Mouse (Mus musculus) intestine, embryonic 15.5 days (tissue): ENCODE measurements at regions not wholly inside any gene's neighbourhood (a gene's known extent, or its start where the extent isn't known, plus 50 kb on each side); places are given as distances from the start of the nearest gene placed in this dataset.

Experiments used
- ATAC-seq: fragments of 200-750 bp; cut with Nextera tagmentation; 2 replicates; pipeline ENCODE4 v1.8.0; 2017; ENCODE audit warnings: moderate TSS enrichment, moderate library complexity
- H3K27ac ChIP-seq: fragments of 300-500 bp; sonication (generic); 2 replicates; pipeline ENCODE4 v1.5.1; 2015; ENCODE audit warnings: mild to moderate bottlenecking, inconsistent platforms
- H3K27me3 ChIP-seq: fragments of 300-500 bp; sonication (generic); replicated peaks from 2 replicates; pipeline ENCODE4 v1.6.1; 2015; ENCODE audit warnings: inconsistent platforms
- H3K36me3 ChIP-seq: fragments of 300-500 bp; sonication (generic); 2 replicates; pipeline ENCODE4 v1.6.1; 2015; ENCODE audit warnings: inconsistent platforms
- H3K4me1 ChIP-seq: fragments of 300-500 bp; sonication (generic); replicated peaks from 2 replicates; pipeline ENCODE4 v1.6.1; 2015; ENCODE audit warnings: inconsistent platforms
- H3K4me2 ChIP-seq: fragments of 300-500 bp; sonication (generic); replicated peaks from 2 replicates; pipeline ENCODE4 v1.6.1; 2015; ENCODE audit warnings: mild to moderate bottlenecking, inconsistent platforms
- H3K4me3 ChIP-seq: fragments of 300-500 bp; sonication (generic); replicated peaks from 2 replicates; pipeline ENCODE4 v1.5.1; 2015; ENCODE audit warnings: inconsistent platforms
- H3K9ac ChIP-seq: fragments of 300-500 bp; sonication (generic); 2 replicates; pipeline ENCODE4 v1.6.1; 2015; ENCODE audit warnings: inconsistent platforms
- H3K9me3 ChIP-seq: fragments of 300-500 bp; sonication (generic); 2 replicates; pipeline ENCODE4 v1.6.1; 2016; ENCODE audit warnings: inconsistent platforms
- WGBS: fragments of 180-500 bp; shearing (Covaris S2); methylation state at CpG from one replicate; pipeline ENCODE4 v1.1.7; 2015; 5-methylcytosine and 5-hydroxymethylcytosine counted together

- no peak overlapping the region for H3K9ac ChIP-seq
- H3K9me3 ChIP-seq: no peaks in the 10 kb centered on the region
- no peak overlapping the region for H3K4me2 ChIP-seq
- no peaks in the 10 kb centered on the region for H3K27me3 ChIP-seq
- no peak overlapping the region for H3K4me3 ChIP-seq
- no peak overlapping the region for H3K27ac ChIP-seq
- H3K4me1 ChIP-seq: no peaks in the 10 kb centered on the region
- no peak for ATAC-seq
- no peaks in the 10 kb centered on the region for H3K36me3 ChIP-seq
Observed at GRCm38 (mm10) chr16:74648384-74648783, 236.8 kb upstream of the Robo2 start.

- Histone ChIP-seq H3K4me3 (no peak overlapping the region), H3K4me1 (no peaks in the 10 kb centered on the region), H3K27me3 (no peaks in the 10 kb centered on the region), H3K4me2 (no peak overlapping the region), H3K27ac (no peak overlapping the region), H3K9me3 (no peaks in the 10 kb centered on the region), H3K36me3 (no peaks in the 10 kb centered on the region), H3K9ac (no peak overlapping the region)
- WGBS: 78% methylated on average over 10 of the region's 10 CpGs
- no peak for ATAC-seq
Observed at GRCm38 (mm10) chr16:74644750-74645366, 233.2 kb upstream of the Robo2 start.

DNA sequence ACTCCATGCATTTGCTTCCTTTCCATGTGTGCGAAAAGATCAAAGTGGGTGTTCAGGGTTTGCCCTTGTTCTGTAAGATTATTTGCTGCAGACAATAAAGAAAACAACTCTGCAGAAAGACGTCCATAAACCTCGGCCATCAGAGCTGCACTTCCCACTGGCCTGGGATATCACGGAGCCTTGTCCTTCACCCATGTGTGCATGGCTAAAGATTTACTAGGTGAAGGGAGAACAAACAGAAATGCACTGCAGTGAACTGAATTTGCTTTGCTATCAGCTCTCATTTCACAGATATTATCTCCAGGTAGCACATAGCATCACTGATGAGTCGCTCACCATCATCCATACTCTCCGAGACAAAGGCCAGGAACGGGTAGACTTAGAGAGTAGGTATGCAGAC is 228.2 kb upstream of the Robo2 start:
- H3K9ac ChIP-seq: no peak overlapping the region
- no peaks in the 10 kb centered on the region for H3K4me1 ChIP-seq
- peak; percentile 63 for ATAC-seq
- 58% methylated on average over 7 of the region's 7 CpGs for WGBS
- H3K4me2 ChIP-seq: no peak overlapping the region
- H3K9me3 ChIP-seq: no peaks in the 10 kb centered on the region
- H3K36me3 ChIP-seq: no peaks in the 10 kb centered on the region
- H3K4me3 ChIP-seq: no peak overlapping the region
- no peaks in the 10 kb centered on the region for H3K27me3 ChIP-seq
- no peak overlapping the region for H3K27ac ChIP-seq

- H3K4me3 ChIP-seq: no peak overlapping the region
- H3K36me3 ChIP-seq: no peaks in the 10 kb centered on the region
- no peak overlapping the region for H3K4me2 ChIP-seq
- H3K27ac ChIP-seq: no peak overlapping the region
- H3K9ac ChIP-seq: no peak overlapping the region
- H3K9me3 ChIP-seq: no peaks in the 10 kb centered on the region
- H3K27me3 ChIP-seq: no peaks in the 10 kb centered on the region
- no peak for ATAC-seq
- no peaks in the 10 kb centered on the region for H3K4me1 ChIP-seq
- 44% methylated on average over 5 of the region's 5 CpGs for WGBS
Observed at GRCm38 (mm10) chr16:74637638-74638037, 226.0 kb upstream of the Robo2 start.

DNA sequence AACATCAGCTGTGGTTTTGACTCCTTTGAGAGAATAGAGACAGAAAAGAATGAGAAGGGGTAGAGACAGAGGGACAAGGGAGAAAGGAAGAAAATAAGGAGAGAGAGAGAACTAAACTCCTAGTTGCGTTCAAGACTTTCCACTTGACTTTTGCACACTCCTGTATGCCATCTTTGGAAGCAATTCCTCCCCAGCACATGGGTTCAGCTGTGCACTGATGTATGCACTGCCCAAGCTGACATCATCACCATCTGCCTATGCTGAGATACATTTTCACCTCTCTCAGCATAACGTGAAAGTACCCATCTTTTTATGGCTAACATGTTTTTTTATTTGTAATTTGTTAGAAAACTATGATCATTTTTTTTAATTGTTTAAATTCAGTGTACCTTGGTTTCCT is 214.2 kb upstream of the Robo2 start:
- H3K9ac ChIP-seq: no peak overlapping the region
- no peak overlapping the region for H3K4me3 ChIP-seq
- ATAC-seq: no peak
- no peak overlapping the region for H3K4me2 ChIP-seq
- H3K36me3 ChIP-seq: no peaks in the 10 kb centered on the region
- no peaks in the 10 kb centered on the region for H3K9me3 ChIP-seq
- no peaks in the 10 kb centered on the region for H3K27me3 ChIP-seq
- no peak overlapping the region for H3K27ac ChIP-seq
- H3K4me1 ChIP-seq: no peaks in the 10 kb centered on the region
- 83% methylated on average over 2 of the region's 2 CpGs for WGBS

- Histone ChIP-seq H3K9me3 (no peaks in the 10 kb centered on the region), H3K9ac (no peak overlapping the region), H3K4me2 (no peak overlapping the region), H3K4me3 (no peak overlapping the region), H3K4me1 (no peaks in the 10 kb centered on the region), H3K27me3 (no peaks in the 10 kb centered on the region), H3K27ac (no peak overlapping the region), H3K36me3 (no peaks in the 10 kb centered on the region)
- ATAC-seq: peak; percentile 30; the same call in 1 of the 2 replicates
- WGBS: 29% methylated on average over 4 of the region's 4 CpGs
Observed at GRCm38 (mm10) chr16:74612072-74612471, 200.4 kb upstream of the Robo2 start.

DNA sequence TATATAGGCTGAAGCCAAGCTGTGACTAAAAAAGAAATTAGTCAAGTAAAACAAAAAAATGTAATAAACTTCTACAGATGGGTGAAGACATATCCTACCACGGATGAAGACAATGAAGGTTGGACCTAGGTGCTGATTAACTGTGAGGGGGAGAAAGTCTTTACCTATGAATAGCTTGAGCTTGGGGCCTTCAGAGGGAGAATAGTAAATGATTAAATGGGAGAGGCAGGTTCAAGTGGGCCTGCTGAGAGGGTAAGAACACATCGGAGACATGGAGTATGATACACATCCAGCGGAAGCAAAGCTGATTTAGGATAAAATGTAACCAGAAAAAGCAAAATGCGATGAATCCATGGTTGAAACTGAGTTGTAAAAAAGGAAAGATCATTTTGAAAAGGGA is 197.9 kb upstream of the Robo2 start:
- 55% methylated on average over 4 of the region's 4 CpGs for WGBS
- no peak overlapping the region for H3K9ac ChIP-seq
- H3K27ac ChIP-seq: no peak overlapping the region
- no peaks in the 10 kb centered on the region for H3K27me3 ChIP-seq
- no peak overlapping the region for H3K4me3 ChIP-seq
- no peaks in the 10 kb centered on the region for H3K4me1 ChIP-seq
- no peaks in the 10 kb centered on the region for H3K9me3 ChIP-seq
- H3K36me3 ChIP-seq: no peaks in the 10 kb centered on the region
- ATAC-seq: peak; percentile 75
- no peak overlapping the region for H3K4me2 ChIP-seq

GRCm38 (mm10) chr16:74598361-74598760 is 186.7 kb upstream of the Robo2 start:
- no peaks in the 10 kb centered on the region for H3K4me1 ChIP-seq
- peak; percentile 62 for ATAC-seq
- no peaks in the 10 kb centered on the region for H3K36me3 ChIP-seq
- H3K27ac ChIP-seq: no peak overlapping the region
- H3K4me2 ChIP-seq: no peak overlapping the region
- H3K27me3 ChIP-seq: no peaks in the 10 kb centered on the region
- WGBS: 23% methylated on average over 1 of the region's 1 CpGs
- no peak overlapping the region for H3K9ac ChIP-seq
- H3K4me3 ChIP-seq: no peak overlapping the region
- H3K9me3 ChIP-seq: no peaks in the 10 kb centered on the region

- 44% methylated on average over 4 of the region's 4 CpGs for WGBS
- H3K9ac ChIP-seq: no peak overlapping the region
- no peak overlapping the region for H3K27ac ChIP-seq
- H3K4me1 ChIP-seq: no peaks in the 10 kb centered on the region
- H3K27me3 ChIP-seq: no peaks in the 10 kb centered on the region
- ATAC-seq: peak; percentile 85
- no peak overlapping the region for H3K4me3 ChIP-seq
- no peaks in the 10 kb centered on the region for H3K9me3 ChIP-seq
- no peak overlapping the region for H3K4me2 ChIP-seq
- no peaks in the 10 kb centered on the region for H3K36me3 ChIP-seq
Observed at GRCm38 (mm10) chr16:74597735-74598340, 186.2 kb upstream of the Robo2 start.

GRCm38 (mm10) chr16:74591896-74592295 is 180.3 kb upstream of the Robo2 start:
- 67% methylated on average over 4 of the region's 4 CpGs for WGBS
- H3K4me3 ChIP-seq: no peak overlapping the region

DNA sequence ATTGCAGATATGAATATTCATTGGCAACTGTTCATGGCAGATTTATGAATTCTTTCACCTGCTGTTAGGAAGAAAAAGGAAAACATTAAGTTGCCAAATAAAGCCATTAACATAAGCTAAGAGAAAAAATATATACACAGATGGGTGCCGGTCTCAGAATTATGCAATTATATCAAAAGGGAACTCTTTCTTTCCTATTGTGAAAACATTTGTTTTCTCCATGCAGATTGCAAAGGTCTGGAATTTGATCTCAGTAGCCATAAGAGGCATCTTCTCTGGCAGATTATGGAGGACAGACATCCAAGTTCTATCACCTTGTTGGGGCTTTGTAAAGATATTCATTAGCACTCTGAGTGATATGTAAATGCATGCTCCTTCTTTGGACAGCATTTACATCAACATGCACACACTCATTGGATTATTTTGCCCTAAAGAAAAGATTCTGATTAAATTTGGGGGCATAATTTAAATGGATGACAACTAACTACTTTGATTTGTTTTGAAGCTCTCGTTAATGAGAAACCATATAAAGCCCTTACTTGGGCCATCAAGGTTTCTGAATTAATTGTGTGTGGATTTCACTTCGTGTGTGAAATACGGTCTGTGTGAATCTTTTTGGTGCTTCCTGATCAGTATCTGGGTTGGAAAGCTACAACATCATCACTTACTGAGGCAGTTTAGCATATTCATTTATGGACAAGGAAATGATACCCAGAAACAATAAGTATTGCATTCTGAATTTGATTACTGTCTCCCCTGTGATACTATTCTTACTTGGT is 171.2 kb upstream of the Robo2 start:
- 84% methylated on average over 4 of the region's 4 CpGs for WGBS
- H3K36me3 ChIP-seq: no peaks in the 10 kb centered on the region
- H3K4me1 ChIP-seq: no peaks in the 10 kb centered on the region
- H3K4me2 ChIP-seq: no peak overlapping the region
- no peak overlapping the region for H3K4me3 ChIP-seq
- no peak for ATAC-seq
- no peaks in the 10 kb centered on the region for H3K9me3 ChIP-seq
- no peak overlapping the region for H3K27ac ChIP-seq
- H3K9ac ChIP-seq: no peak overlapping the region
- H3K27me3 ChIP-seq: no peaks in the 10 kb centered on the region

More at GRCm38 (mm10) chr16:74591896-74592295, 180.3 kb upstream of the Robo2 start:
- Histone ChIP-seq H3K4me2 (no peak overlapping the region), H3K27me3 (no peaks in the 10 kb centered on the region), H3K4me1 (no peaks in the 10 kb centered on the region), H3K36me3 (no peaks in the 10 kb centered on the region), H3K9me3 (no peaks in the 10 kb centered on the region), H3K27ac (no peak overlapping the region), H3K9ac (no peak overlapping the region)
- 0 out of 2 replicates have a peak, but pooled peaks have one; percentile 61 for ATAC-seq

DNA sequence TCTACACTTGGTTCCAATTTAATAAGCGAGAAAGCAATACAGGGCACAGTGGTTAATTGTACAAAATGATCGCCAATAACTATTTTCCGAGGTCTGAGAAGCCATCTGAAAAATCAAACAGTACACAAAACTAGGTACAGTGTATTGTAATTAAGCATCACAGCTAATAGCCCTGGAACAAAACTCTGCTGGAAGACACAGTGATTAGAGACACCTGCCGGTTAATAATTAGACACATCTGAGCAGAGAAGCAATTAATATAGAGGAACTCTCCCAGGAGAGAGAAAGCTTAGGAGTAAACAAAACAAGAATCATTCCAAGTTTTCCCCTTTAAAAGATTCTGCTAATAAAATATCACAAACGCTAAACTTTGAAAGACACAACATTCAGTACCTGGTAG is 136.7 kb upstream of the Robo2 start:
- Histone ChIP-seq H3K4me2 (no peak overlapping the region), H3K36me3 (no peaks in the 10 kb centered on the region), H3K9me3 (no peaks in the 10 kb centered on the region), H3K27ac (no peak overlapping the region), H3K4me1 (no peaks in the 10 kb centered on the region), H3K9ac (no peak overlapping the region), H3K27me3 (no peaks in the 10 kb centered on the region), H3K4me3 (no peak overlapping the region)
- ATAC-seq: no peak
- WGBS: 73% methylated on average over 5 of the region's 5 CpGs

DNA sequence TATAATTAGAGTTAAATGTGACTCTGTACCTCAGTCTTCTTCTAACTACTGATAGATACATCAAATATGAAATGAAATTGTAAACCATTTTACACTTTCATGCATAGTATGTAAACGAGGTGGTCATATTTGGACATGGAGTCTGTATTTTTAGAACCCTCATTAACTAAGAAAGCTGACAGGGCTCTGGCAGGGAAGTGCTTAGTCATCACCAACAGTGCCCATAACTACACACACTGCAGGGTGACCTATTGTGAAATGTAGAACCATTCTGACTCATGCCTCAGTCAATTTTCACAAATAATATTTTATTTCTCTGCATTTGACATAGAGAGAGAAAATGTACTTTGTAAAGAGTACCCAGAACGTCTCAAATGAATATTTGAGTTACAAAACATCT is 118.9 kb upstream of the Robo2 start:
- Histone ChIP-seq H3K4me1 (no peaks in the 10 kb centered on the region), H3K36me3 (no peaks in the 10 kb centered on the region), H3K9ac (no peak overlapping the region), H3K27ac (no peak overlapping the region), H3K27me3 (no peaks in the 10 kb centered on the region), H3K4me3 (no peak overlapping the region), H3K9me3 (no peaks in the 10 kb centered on the region), H3K4me2 (no peak overlapping the region)
- 75% methylated on average over 2 of the region's 2 CpGs for WGBS
- ATAC-seq: no peak
